Mouse (Mus musculus): ENCODE data around the gene Pimreg. TPM values are rescaled to one million over a fixed set of nuclear protein-coding genes. Genes with fewer than 3 reads are reported as not detected.

Gene Pimreg
- 74.9 and 78.5 TPM in 2 replicates for polyA plus RNA-seq (2014; fragmentation: Nextera tagmentation; extraction: Ambion mirVana)

GRCm38 (mm10) chr11:72041768-72042607, at the start of gene Pimreg:
Gene Pimreg, plus strand, starts transcription at chr11:72042032.
- H3K36me3 ChIP-seq (ENCODE audit: control insufficient read depth, insufficient read depth, low read length), result peaks cover 4% of the 10 kb centered on the region; the same call in 1 of the 2 replicates
- H3K27me3 ChIP-seq (replicated peaks; ENCODE audit: control insufficient read depth, insufficient read depth, low read length), result peaks cover 3% of the 10 kb centered on the region
- peak within 1 kb of the TSS; percentile 67 for H3K27ac ChIP-seq (ENCODE audit: low read depth, low read length)
- H3K4me2 ChIP-seq, result peak within 1 kb of the TSS; percentile 90
- H3K9me3 ChIP-seq (ENCODE audit: control insufficient read depth, low read length), result no peaks in the 10 kb centered on the region
- ATAC-seq (replicated peaks; ENCODE audit: low FRiP score), result peak; percentile 86
- DNase-seq (ENCODE audit: low spot score), result peak; percentile 88
- peak within 1 kb of the TSS; percentile 71 for H3K9ac ChIP-seq (ENCODE audit: low read depth, low read length)
- H3K4me1 ChIP-seq (replicated peaks; ENCODE audit: control insufficient read depth, insufficient read depth, low read length), result peaks cover 22% of the 10 kb centered on the region
- H3K4me3 ChIP-seq (ENCODE audit: low read depth, low read length), result peak within 1 kb of the TSS; percentile 61
- WGBS, result under 1% methylated on average over 52 of the region's 52 CpGs

- H3K9me3 ChIP-seq (ENCODE audit: control insufficient read depth, low read length), result no peaks in the 10 kb centered on the region
- DNase-seq (ENCODE audit: low spot score), result no peak
- 85% methylated on average over 12 of the region's 12 CpGs for WGBS
These were observed 49.4 kb upstream of the Pimreg start for GRCm38 (mm10) chr11:71992438-71992837.

GRCm38 (mm10) chr11:71995968-71996511, 45.8 kb upstream of the Pimreg start:
- Histone ChIP-seq H3K4me2 (peak overlapping the region; percentile 27), H3K27ac (ENCODE audit: low read depth, low read length) (peak overlapping the region; percentile 13; the same call in 1 of the 2 replicates), H3K4me3 (ENCODE audit: low read depth, low read length) (no peak overlapping the region), H3K36me3 (ENCODE audit: control insufficient read depth, insufficient read depth, low read length) (no peaks in the 10 kb centered on the region), H3K9ac (ENCODE audit: low read depth, low read length) (no peak overlapping the region), H3K9me3 (ENCODE audit: control insufficient read depth, low read length) (no peaks in the 10 kb centered on the region), H3K4me1 (replicated peaks; ENCODE audit: control insufficient read depth, insufficient read depth, low read length) (no peaks in the 10 kb centered on the region), H3K27me3 (replicated peaks; ENCODE audit: control insufficient read depth, insufficient read depth, low read length) (no peaks in the 10 kb centered on the region; the same call in 1 of the 2 replicates)
- DNase-seq (ENCODE audit: low spot score) (no peak), ATAC-seq (replicated peaks; ENCODE audit: low FRiP score) (peak; percentile 64)
- 15% methylated on average over 9 of the region's 9 CpGs for WGBS

More at GRCm38 (mm10) chr11:71992438-71992837, 49.4 kb upstream of the Pimreg start:
- no peaks in the 10 kb centered on the region for H3K36me3 ChIP-seq (ENCODE audit: control insufficient read depth, insufficient read depth, low read length)
- H3K4me1 ChIP-seq (replicated peaks; ENCODE audit: control insufficient read depth, insufficient read depth, low read length), result no peaks in the 10 kb centered on the region
- no peak for ATAC-seq (replicated peaks; ENCODE audit: low FRiP score)
- H3K4me3 ChIP-seq (ENCODE audit: low read depth, low read length), result no peak overlapping the region
- no peaks in the 10 kb centered on the region; the same call in 1 of the 2 replicates for H3K27me3 ChIP-seq (replicated peaks; ENCODE audit: control insufficient read depth, insufficient read depth, low read length)
- no peak overlapping the region for H3K27ac ChIP-seq (ENCODE audit: low read depth, low read length)
- H3K9ac ChIP-seq (ENCODE audit: low read depth, low read length), result no peak overlapping the region
- no peak overlapping the region for H3K4me2 ChIP-seq

DNA sequence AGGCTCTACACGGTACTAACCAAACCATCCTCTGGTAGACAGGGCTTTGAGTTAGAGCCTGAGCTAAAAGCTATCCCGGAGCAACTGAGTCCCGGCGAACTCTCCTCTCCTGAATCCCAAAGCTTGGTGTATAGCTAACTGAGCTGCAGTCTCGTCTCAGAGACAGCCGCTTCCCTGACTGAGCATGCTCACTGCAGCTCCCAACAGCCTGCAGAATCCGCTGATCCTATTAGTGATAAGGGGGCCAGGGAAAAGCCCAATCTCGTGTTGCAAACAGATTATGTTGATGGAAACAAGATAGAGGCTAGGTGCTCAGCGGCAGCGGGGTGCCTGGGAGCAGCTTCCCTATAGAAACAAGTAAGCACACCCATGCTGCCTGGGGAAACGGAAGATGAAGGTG, 45.0 kb upstream of the Pimreg start:
- no peaks in the 10 kb centered on the region for H3K36me3 ChIP-seq (ENCODE audit: control insufficient read depth, insufficient read depth, low read length)
- H3K27me3 ChIP-seq (replicated peaks; ENCODE audit: control insufficient read depth, insufficient read depth, low read length), result no peaks in the 10 kb centered on the region; the same call in 1 of the 2 replicates
- DNase-seq (ENCODE audit: low spot score) (no peak), ATAC-seq (replicated peaks; ENCODE audit: low FRiP score) (no peak)
- H3K4me3 ChIP-seq (ENCODE audit: low read depth, low read length), result no peak overlapping the region
- WGBS, result 17% methylated on average over 11 of the region's 11 CpGs
- no peaks in the 10 kb centered on the region for H3K9me3 ChIP-seq (ENCODE audit: control insufficient read depth, low read length)
- no peak overlapping the region for H3K9ac ChIP-seq (ENCODE audit: low read depth, low read length)
- H3K4me1 ChIP-seq (replicated peaks; ENCODE audit: control insufficient read depth, insufficient read depth, low read length), result no peaks in the 10 kb centered on the region
- H3K4me2 ChIP-seq, result no peak overlapping the region
- H3K27ac ChIP-seq (ENCODE audit: low read depth, low read length), result no peak overlapping the region

DNA sequence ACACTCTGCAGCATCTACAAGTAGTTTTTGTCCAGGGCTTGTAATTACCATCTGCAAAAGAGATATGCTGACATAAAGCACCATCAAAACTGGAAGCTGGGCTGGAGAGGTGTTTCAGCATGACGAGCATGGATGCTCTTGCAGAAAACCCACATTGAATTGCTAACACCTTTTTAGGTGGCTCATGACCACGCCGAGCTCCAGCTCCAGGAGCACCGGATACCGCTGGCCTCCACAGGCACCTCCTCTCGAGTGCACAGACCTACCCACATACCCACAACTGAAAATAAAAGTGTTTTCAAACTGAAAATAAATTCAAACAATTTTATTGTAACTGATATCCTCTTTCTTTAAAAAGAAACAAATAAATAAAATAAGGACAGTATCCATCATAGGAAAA, 41.6 kb upstream of the Pimreg start:
- Histone ChIP-seq H3K36me3 (ENCODE audit: control insufficient read depth, insufficient read depth, low read length) (no peaks in the 10 kb centered on the region), H3K4me3 (ENCODE audit: low read depth, low read length) (no peak overlapping the region), H3K27ac (ENCODE audit: low read depth, low read length) (no peak overlapping the region), H3K4me1 (replicated peaks; ENCODE audit: control insufficient read depth, insufficient read depth, low read length) (no peaks in the 10 kb centered on the region), H3K4me2 (no peak overlapping the region), H3K27me3 (replicated peaks; ENCODE audit: control insufficient read depth, insufficient read depth, low read length) (no peaks in the 10 kb centered on the region; the same call in 1 of the 2 replicates), H3K9me3 (ENCODE audit: control insufficient read depth, low read length) (no peaks in the 10 kb centered on the region), H3K9ac (ENCODE audit: low read depth, low read length) (no peak overlapping the region)
- ATAC-seq (replicated peaks; ENCODE audit: low FRiP score), result no peak
- DNase-seq (ENCODE audit: low spot score), result no peak
- 75% methylated on average over 6 of the region's 6 CpGs for WGBS

GRCm38 (mm10) chr11:72002138-72002853, 39.5 kb upstream of the Pimreg start:
- H3K9ac ChIP-seq (ENCODE audit: low read depth, low read length), result no peak overlapping the region
- H3K4me1 ChIP-seq (replicated peaks; ENCODE audit: control insufficient read depth, insufficient read depth, low read length), result no peaks in the 10 kb centered on the region
- WGBS, result 43% methylated on average over 13 of the region's 13 CpGs
- H3K27me3 ChIP-seq (replicated peaks; ENCODE audit: control insufficient read depth, insufficient read depth, low read length), result no peaks in the 10 kb centered on the region
- no peaks in the 10 kb centered on the region for H3K9me3 ChIP-seq (ENCODE audit: control insufficient read depth, low read length)
- H3K4me3 ChIP-seq (ENCODE audit: low read depth, low read length), result no peak overlapping the region
- ATAC-seq (replicated peaks; ENCODE audit: low FRiP score) (no peak), DNase-seq (ENCODE audit: low spot score) (no peak)
- H3K4me2 ChIP-seq, result no peak overlapping the region
- H3K36me3 ChIP-seq (ENCODE audit: control insufficient read depth, insufficient read depth, low read length), result no peaks in the 10 kb centered on the region
- no peak overlapping the region for H3K27ac ChIP-seq (ENCODE audit: low read depth, low read length)

DNA sequence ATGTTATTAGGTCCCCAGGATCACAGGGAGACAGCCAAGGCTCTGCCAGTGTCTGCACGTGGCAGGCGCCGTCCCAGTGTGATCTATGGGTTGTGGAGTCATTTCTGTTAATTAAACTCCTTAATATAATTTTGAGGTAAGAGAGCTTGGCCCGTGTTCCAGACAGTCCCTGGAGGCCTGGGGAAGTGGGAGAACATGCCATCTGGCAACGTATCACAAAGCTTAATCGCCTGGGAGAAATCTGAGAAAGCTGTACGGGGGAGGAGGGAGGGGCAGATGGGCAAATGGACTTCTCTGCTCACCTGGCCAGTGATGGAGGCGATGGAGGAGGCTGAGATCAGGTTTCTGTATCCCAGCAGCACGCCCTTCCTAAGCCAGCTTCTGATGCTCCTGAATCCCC, 38.7 kb upstream of the Pimreg start:
- no peaks in the 10 kb centered on the region for H3K4me1 ChIP-seq (replicated peaks; ENCODE audit: control insufficient read depth, insufficient read depth, low read length)
- H3K4me2 ChIP-seq, result no peak overlapping the region
- no peaks in the 10 kb centered on the region; the same call in 1 of the 2 replicates for H3K27me3 ChIP-seq (replicated peaks; ENCODE audit: control insufficient read depth, insufficient read depth, low read length)
- no peaks in the 10 kb centered on the region for H3K9me3 ChIP-seq (ENCODE audit: control insufficient read depth, low read length)
- DNase-seq (ENCODE audit: low spot score) (no peak), ATAC-seq (replicated peaks; ENCODE audit: low FRiP score) (no peak)
- WGBS, result 67% methylated on average over 9 of the region's 9 CpGs
- no peak overlapping the region for H3K4me3 ChIP-seq (ENCODE audit: low read depth, low read length)
- no peak overlapping the region for H3K27ac ChIP-seq (ENCODE audit: low read depth, low read length)
- no peak overlapping the region for H3K9ac ChIP-seq (ENCODE audit: low read depth, low read length)
- H3K36me3 ChIP-seq (ENCODE audit: control insufficient read depth, insufficient read depth, low read length), result no peaks in the 10 kb centered on the region

DNA sequence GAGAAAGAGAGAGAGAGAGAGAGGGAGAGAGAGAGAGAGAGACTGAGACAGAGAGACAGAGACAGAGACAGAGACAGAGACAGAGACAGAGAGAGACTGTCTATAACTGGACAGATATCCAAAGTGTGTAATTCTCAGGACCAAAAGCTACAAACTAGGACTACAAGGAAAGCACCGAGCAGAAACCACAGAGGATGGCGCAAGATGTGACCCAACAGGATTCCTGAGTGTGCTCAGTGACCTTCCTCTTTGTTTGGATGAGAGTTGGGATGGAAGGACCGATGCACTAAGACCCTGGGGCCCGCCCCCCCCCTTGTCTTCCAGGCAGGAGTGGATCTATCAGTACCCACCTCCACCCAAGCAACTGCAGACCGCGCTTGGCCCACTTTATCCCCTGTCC, 36.3 kb upstream of the Pimreg start:
- WGBS, result 75% methylated on average over 6 of the region's 6 CpGs
- ATAC-seq (replicated peaks; ENCODE audit: low FRiP score) (no peak), DNase-seq (ENCODE audit: low spot score) (no peak)
- H3K27me3 ChIP-seq (replicated peaks; ENCODE audit: control insufficient read depth, insufficient read depth, low read length), result no peaks in the 10 kb centered on the region; the same call in 1 of the 2 replicates
- H3K4me3 ChIP-seq (ENCODE audit: low read depth, low read length), result no peak overlapping the region
- no peak overlapping the region for H3K9ac ChIP-seq (ENCODE audit: low read depth, low read length)
- no peak overlapping the region for H3K4me2 ChIP-seq
- H3K9me3 ChIP-seq (ENCODE audit: control insufficient read depth, low read length), result no peaks in the 10 kb centered on the region
- H3K36me3 ChIP-seq (ENCODE audit: control insufficient read depth, insufficient read depth, low read length), result no peaks in the 10 kb centered on the region
- peaks cover 1% of the 10 kb centered on the region; the same call in 1 of the 2 replicates for H3K4me1 ChIP-seq (replicated peaks; ENCODE audit: control insufficient read depth, insufficient read depth, low read length)
- no peak overlapping the region for H3K27ac ChIP-seq (ENCODE audit: low read depth, low read length)
